Mouse (Mus musculus) lung, postnatal 36 days (tissue): ENCODE data around the gene Urm1.
A peak's percentile ranks its signal among the peaks of the same experiment; 100 is the strongest.
"Not testable (repeated sequence)": the region's sequence is repeated elsewhere in the genome, so short reads cannot be mapped to it uniquely, and the experiment has no call there.

Experiments
- DNase-seq: peaks from one replicate; pipeline ENCODE4 v3.0.0; 2022; ENCODE audit warnings: mixed read lengths

The Urm1 gene

GRCm38 (mm10) chr2:29868949-29869645 lies 49.2 kb downstream of the Urm1 start, which contains the start of gene Cercam:
Gene Cercam, plus strand, starts transcription at chr2:29869164.
- peak; percentile 83 for DNase-seq

GRCm38 (mm10) chr2:29869646-29870451 lies 50.0 kb downstream of the Urm1 start:
- peak; percentile 27 for DNase-seq

- no peak for DNase-seq
Measured at GRCm38 (mm10) chr2:29872581-29873295, 52.9 kb downstream of the Urm1 start.

- DNase-seq, result no peak
Measured at GRCm38 (mm10) chr2:29873801-29874200, 53.9 kb downstream of the Urm1 start.

- no peak for DNase-seq
Measured at GRCm38 (mm10) chr2:29878061-29878460, 58.2 kb downstream of the Urm1 start.

GRCm38 (mm10) chr2:29879191-29879590 lies 59.3 kb downstream of the Urm1 start:
- DNase-seq, result no peak

- no peak for DNase-seq
Measured at GRCm38 (mm10) chr2:29879964-29880830, 60.3 kb downstream of the Urm1 start.

GRCm38 (mm10) chr2:29886659-29887292 lies 66.9 kb downstream of the Urm1 start:
- not testable (repeated sequence) for DNase-seq

GRCm38 (mm10) chr2:29889066-29889944 lies 69.4 kb downstream of the Urm1 start, which contains the start of gene Odf2:
Gene Odf2, plus strand, starts transcription at chr2:29889221.
- DNase-seq, result peak; percentile 100

- peak; percentile 92 for DNase-seq
Measured at GRCm38 (mm10) chr2:29889991-29890833, 70.3 kb downstream of the Urm1 start.

GRCm38 (mm10) chr2:29891773-29892172 lies 71.9 kb downstream of the Urm1 start:
- DNase-seq, result no peak
